Mouse (Mus musculus): ENCODE results near the gene Phrf1. TPM values are rescaled to one million over a fixed set of nuclear protein-coding genes. Genes with fewer than 3 reads are reported as not detected.

Gene Phrf1
- polyA plus RNA-seq, 1 experiment = 22.5 TPM

DNA sequence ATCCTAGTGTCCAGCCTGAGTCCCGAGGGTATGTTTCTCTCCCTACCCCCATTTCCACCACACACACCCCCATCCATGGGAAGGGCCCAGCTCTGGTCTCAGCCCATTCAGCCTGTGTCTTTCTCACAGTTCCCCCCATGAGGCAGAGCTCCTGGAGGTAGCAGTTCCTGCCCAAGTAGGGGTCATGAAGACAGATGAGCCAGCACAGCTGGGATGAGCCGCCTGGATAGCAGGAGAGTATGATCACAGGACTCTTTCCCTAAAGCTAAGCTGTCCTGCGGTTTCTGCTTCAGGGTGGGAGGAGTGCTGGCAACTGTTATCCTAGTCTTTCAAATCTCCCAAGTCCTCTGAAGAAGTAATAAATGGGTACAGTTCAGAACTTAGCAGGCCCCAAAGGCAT lies 10.4 kb upstream of the Phrf1 start:
- DNase-seq = no peak
- TF ChIP-seq POLR2A (IDR thresholded peaks at IDR 0.05; ENCODE audit: borderline replicate concordance, extremely low read depth, low read depth, low read length) (no peak), CTCF (IDR thresholded peaks at IDR 0.05; ENCODE audit: insufficient read depth, low read length) (no peak)
- H3K4me3 ChIP-seq (replicated peaks; ENCODE audit: extremely low read depth, low read depth, low read length) = no peak overlapping the region
- peaks cover 10% of the 10 kb centered on the region for H3K4me1 ChIP-seq (ENCODE audit: control insufficient read depth, insufficient read depth, low read length)
- WGBS = 81% methylated on average over 3 of the region's 3 CpGs

DNA sequence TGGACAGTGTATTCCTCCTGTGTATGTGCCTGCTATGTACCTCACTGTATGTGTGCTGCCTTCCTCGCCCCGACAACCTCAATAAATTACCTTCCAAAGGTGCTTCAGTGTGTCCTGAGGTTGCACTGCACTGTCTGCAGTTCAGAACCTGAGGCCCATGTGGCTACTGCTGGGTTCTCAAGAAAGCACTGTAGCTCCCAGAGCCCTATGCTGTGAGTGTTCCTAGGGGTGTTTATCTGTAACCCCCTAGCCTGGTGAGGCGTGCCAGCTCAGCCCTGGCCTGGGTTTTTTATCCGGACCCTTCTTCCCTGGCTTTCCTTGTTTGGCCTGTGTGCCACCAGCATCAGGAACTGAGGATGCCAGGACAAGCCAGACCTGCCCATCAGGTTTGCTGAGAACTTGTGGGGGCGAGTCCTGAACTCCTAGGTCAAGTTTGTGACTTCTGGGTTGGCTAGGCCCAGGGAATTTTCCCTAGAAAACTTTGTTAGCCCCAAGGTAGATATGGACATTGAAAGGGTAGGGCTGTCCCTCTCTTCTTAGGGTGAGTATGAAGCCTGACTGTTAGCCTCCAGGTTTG lies 9.9 kb upstream of the Phrf1 start:
- no peak for DNase-seq
- Histone ChIP-seq H3K4me1 (ENCODE audit: control insufficient read depth, insufficient read depth, low read length) (peaks cover 10% of the 10 kb centered on the region), H3K4me3 (replicated peaks; ENCODE audit: extremely low read depth, low read depth, low read length) (no peak overlapping the region)
- no peak for TF ChIP-seq POLR2A (IDR thresholded peaks at IDR 0.05; ENCODE audit: borderline replicate concordance, extremely low read depth, low read depth, low read length)
- TF ChIP-seq CTCF (IDR thresholded peaks at IDR 0.05; ENCODE audit: insufficient read depth, low read length) = no peak
- 82% methylated on average over 5 of the region's 5 CpGs for whole genome bisulfite sequencing

DNA sequence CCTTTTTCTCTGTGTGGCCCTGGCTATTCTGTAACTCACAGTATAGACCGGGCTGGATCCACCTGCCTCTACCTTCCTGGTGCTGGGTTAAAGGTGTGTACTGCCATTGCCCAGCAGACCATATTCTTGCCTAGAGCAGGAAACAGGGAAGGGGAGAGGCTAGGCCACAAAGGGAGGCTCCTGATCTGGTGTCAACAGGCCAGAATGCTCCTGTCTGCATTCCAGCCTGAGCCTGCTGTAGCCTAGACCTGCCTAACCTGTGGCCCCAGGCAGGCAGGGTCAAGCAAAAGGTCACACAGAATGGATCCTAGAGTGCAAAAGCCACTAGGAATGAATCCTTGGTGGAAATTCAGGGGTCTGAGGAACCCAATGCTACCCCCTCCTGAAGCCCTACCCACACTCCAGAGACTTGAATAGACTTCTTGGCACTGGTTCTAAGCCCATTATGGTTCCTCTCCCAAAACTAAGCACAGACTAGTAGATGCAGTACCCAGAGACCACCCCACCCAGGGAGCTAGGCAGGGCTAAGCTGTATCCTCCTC lies 9.0 kb upstream of the Phrf1 start:
- TF ChIP-seq POLR2A (IDR thresholded peaks at IDR 0.05; ENCODE audit: borderline replicate concordance, extremely low read depth, low read depth, low read length) (no peak), CTCF (IDR thresholded peaks at IDR 0.05; ENCODE audit: insufficient read depth, low read length) (no peak)
- WGBS = 93% methylated on average over 1 of the region's 1 CpGs
- DNase-seq = no peak
- no peak overlapping the region for H3K4me3 ChIP-seq (replicated peaks; ENCODE audit: extremely low read depth, low read depth, low read length)
- H3K4me1 ChIP-seq (ENCODE audit: control insufficient read depth, insufficient read depth, low read length) = peaks cover 10% of the 10 kb centered on the region

DNA sequence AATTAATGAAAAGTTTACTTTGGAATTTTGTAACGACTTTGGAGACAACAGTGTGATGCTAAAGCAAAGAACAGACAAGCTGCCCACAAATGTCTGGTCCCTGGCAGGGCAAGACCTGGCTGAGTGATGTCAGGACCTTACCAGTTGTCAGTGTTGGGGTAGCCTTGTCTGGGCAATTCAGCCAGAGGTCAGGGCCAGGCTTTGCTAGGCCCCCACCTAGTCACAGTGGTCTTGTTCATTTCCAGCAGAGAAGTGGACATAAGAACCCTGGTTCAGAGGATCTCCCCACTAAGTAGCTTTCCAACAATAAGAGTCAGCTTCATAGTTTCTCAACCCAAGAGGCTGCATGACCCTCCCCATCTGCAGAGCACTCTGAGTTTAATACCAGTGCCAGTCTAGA lies 8.2 kb upstream of the Phrf1 start:
- Histone ChIP-seq H3K4me1 (ENCODE audit: control insufficient read depth, insufficient read depth, low read length) (peaks cover 10% of the 10 kb centered on the region), H3K4me3 (replicated peaks; ENCODE audit: extremely low read depth, low read depth, low read length) (no peak overlapping the region)
- 58% methylated on average over 1 of the region's 1 CpGs for WGBS
- no peak for DNase-seq
- TF ChIP-seq CTCF (IDR thresholded peaks at IDR 0.05; ENCODE audit: insufficient read depth, low read length) (no peak), POLR2A (IDR thresholded peaks at IDR 0.05; ENCODE audit: borderline replicate concordance, extremely low read depth, low read depth, low read length) (no peak)

DNA sequence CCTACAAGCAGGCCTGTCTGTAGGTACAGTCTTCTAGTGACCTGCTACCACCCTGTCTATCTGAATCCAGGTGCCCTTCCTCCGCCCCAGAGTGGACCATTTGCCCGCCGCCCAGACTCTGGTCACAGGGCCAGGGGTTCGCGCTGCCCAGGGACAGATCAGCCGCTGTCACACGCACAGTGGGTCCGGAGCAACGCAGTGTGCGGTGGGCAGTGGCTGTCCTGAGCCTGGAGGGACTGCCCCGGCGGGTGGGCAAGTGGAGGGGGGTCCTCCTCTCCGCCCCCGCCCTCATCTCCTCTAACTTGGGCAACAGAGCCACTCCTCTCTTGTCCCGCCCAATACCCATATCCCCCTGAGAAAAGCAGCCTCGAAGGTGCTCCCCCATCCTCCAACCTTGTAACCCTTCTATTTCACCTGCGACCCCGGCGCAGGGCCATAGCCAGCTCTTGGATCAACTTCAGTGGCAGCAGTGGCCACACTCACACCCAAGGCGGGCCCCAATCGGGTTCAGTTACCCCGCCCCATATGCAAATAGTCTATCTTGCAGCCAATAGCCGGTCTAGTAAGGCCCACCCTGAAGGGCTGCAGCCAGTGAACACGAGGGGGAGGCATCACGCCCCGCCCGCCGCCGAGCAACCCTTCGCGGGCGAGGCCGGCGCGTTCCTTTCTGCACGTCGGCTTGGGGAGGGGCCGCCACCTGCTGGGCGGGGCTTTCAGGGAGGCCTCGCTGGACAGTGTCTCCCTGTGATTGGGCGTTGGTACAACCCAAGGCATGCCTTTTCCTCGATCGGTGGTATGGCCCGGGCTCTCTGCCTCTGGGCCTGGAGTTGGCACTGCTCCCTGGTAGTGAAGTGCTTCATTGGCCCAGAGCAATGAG lies 7.1 kb upstream of the Phrf1 start:
- peak overlapping the region; percentile 55 for H3K4me3 ChIP-seq (replicated peaks; ENCODE audit: extremely low read depth, low read depth, low read length)
- 10% methylated on average over 43 of the region's 44 CpGs for WGBS
- DNase-seq = peak; percentile 93
- peaks cover 8% of the 10 kb centered on the region for H3K4me1 ChIP-seq (ENCODE audit: control insufficient read depth, insufficient read depth, low read length)
- 0 out of 2 replicates have a peak, but pooled peaks have one; percentile 8 for TF ChIP-seq POLR2A (IDR thresholded peaks at IDR 0.05; ENCODE audit: borderline replicate concordance, extremely low read depth, low read depth, low read length)
- no peak for TF ChIP-seq CTCF (IDR thresholded peaks at IDR 0.05; ENCODE audit: insufficient read depth, low read length)

DNA sequence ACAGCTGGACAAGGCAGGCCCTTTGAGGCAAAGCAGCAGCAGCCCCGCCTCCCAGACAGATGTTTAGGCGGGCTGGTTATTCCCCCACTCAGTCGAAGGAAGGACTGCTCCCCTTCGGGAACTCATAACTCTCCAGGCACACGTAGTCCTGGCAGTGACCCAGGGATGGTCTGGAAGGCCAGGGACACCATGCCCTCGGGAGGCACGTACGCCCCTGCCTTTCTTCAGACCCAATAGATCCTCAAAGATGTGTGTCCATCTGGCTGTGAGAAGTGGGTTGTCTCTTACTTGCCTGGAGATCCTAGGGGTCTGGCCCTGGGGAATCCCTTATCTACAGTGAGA lies 6.5 kb upstream of the Phrf1 start:
- Histone ChIP-seq H3K4me1 (ENCODE audit: control insufficient read depth, insufficient read depth, low read length) (peaks cover 6% of the 10 kb centered on the region), H3K4me3 (replicated peaks; ENCODE audit: extremely low read depth, low read depth, low read length) (peak overlapping the region; percentile 55)
- WGBS = 3% methylated on average over 8 of the region's 8 CpGs
- DNase-seq = no peak
- TF ChIP-seq CTCF (IDR thresholded peaks at IDR 0.05; ENCODE audit: insufficient read depth, low read length) (no peak), POLR2A (IDR thresholded peaks at IDR 0.05; ENCODE audit: borderline replicate concordance, extremely low read depth, low read depth, low read length) (no peak)

DNA sequence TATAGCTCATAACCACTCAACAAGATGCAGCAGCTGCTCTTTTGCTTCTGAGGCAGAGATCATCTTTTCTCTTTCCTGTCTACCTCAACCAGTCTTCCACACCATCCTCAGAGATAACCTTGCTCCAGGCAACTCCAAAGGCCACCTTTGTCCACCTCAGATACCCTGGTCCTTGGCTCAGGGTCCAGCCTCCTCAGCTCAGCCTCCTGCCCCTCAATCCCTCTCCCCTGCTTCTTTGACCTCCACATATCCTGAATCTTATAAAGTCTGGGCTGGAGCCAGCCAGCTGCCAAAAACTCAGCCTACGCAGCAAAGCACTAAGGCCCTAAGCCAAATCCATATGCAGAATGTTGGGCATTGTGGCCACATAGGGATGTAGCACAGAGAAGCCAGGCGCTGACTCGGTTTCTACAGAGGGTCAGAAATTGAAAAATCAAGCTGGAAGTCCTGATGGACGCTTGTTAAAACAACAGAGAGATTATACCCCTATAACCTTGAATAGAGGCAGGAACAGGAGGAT lies 5.8 kb upstream of the Phrf1 start:
- Histone ChIP-seq H3K4me3 (replicated peaks; ENCODE audit: extremely low read depth, low read depth, low read length) (no peak overlapping the region), H3K4me1 (ENCODE audit: control insufficient read depth, insufficient read depth, low read length) (peaks cover 3% of the 10 kb centered on the region)
- 76% methylated on average over 4 of the region's 4 CpGs for WGBS
- no peak for DNase-seq
- TF ChIP-seq POLR2A (IDR thresholded peaks at IDR 0.05; ENCODE audit: borderline replicate concordance, extremely low read depth, low read depth, low read length) (no peak), CTCF (IDR thresholded peaks at IDR 0.05; ENCODE audit: insufficient read depth, low read length) (no peak)

DNA sequence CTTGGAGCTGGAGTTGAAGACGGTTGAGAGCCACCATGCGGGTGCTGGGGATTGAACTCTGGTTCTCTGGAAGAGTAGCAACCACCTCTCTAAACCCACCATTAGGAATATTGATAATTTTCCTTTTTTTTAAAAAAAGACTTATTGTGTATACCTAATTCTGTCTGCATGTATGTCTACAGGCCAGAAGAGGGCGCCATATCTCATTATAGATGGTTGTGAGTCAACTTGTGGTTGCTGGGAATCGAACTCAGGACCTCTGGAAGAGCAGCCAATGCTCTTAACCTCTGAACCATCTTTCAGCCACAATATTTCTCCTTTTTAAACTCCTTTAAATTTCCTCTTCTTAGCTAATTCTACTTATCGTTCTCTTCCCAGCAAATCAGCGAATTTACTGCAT lies 2.0 kb upstream of the Phrf1 start:
- 83% methylated on average over 6 of the region's 6 CpGs for WGBS
- no peak for DNase-seq
- H3K4me1 ChIP-seq (ENCODE audit: control insufficient read depth, insufficient read depth, low read length) = peaks cover 11% of the 10 kb centered on the region
- H3K4me3 ChIP-seq (replicated peaks; ENCODE audit: extremely low read depth, low read depth, low read length) = no peak overlapping the region
- no peak for TF ChIP-seq CTCF (IDR thresholded peaks at IDR 0.05; ENCODE audit: insufficient read depth, low read length)
- no peak for TF ChIP-seq POLR2A (IDR thresholded peaks at IDR 0.05; ENCODE audit: borderline replicate concordance, extremely low read depth, low read depth, low read length)

DNA sequence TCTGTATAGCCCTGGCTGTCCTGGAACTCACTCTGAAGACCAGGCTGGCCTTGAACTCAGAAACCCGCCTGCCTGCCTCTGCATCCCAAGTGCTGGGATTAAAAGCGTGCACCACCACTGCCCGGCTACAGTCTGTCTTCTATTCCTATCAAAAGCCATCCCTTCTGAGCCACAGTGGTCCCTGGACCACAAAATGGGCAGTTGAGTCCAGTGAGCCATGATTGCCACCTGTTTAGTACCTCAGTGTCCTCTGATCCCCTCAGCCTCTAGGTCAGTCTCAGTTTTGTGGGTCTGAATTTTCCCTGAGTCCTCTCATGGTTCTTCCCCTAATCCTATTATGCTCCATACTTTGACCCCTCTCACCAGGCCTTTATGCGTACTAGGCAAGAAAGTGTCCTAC lies 788 bp upstream of the Phrf1 start:
- TF ChIP-seq CTCF (IDR thresholded peaks at IDR 0.05; ENCODE audit: insufficient read depth, low read length) (no peak), POLR2A (IDR thresholded peaks at IDR 0.05; ENCODE audit: borderline replicate concordance, extremely low read depth, low read depth, low read length) (no peak)
- DNase-seq = no peak
- WGBS = 83% methylated on average over 4 of the region's 4 CpGs
- no peak overlapping the region for H3K4me3 ChIP-seq (replicated peaks; ENCODE audit: extremely low read depth, low read depth, low read length)
- peaks cover 8% of the 10 kb centered on the region for H3K4me1 ChIP-seq (ENCODE audit: control insufficient read depth, insufficient read depth, low read length)
